Mouse (Mus musculus) thymus, adult 2 months (tissue): Measurements from ENCODE around the gene Rplp2. TPM values are rescaled to one million over a fixed set of nuclear protein-coding genes. Genes with fewer than 3 reads are reported as not detected.

Experiments
- DNase-seq: peaks from one replicate; pipeline ENCODE4 v3.0.0; 2021
- H3K27ac ChIP-seq: fragments of 200-500 bp; 2 replicates; pipeline ENCODE4 v1.5.1; 2012; ENCODE audit warnings: low read length, control low read depth; ENCODE audit not compliant: control insufficient read depth, insufficient read depth
- H3K27me3 ChIP-seq: fragments of 200-500 bp; 2 replicates; pipeline ENCODE4 v1.6.1; 2012; ENCODE audit warnings: mild to moderate bottlenecking, low read length, moderate library complexity, mixed read lengths; ENCODE audit not compliant: control insufficient read depth, insufficient read depth
- H3K36me3 ChIP-seq: fragments of 200-500 bp; 2 replicates; pipeline ENCODE4 v1.6.1; 2012; ENCODE audit warnings: mild to moderate bottlenecking, low read length, moderate library complexity; ENCODE audit not compliant: control insufficient read depth, insufficient read depth
- H3K4me1 ChIP-seq: fragments of 200-500 bp; replicated peaks from 2 replicates; pipeline ENCODE4 v1.6.1; 2012; ENCODE audit warnings: low read length; ENCODE audit not compliant: control insufficient read depth, insufficient read depth
- H3K4me3 ChIP-seq: fragments of 200-500 bp; 2 replicates; pipeline ENCODE4 v1.5.1; 2012; ENCODE audit warnings: mild to moderate bottlenecking, low read length, control low read depth, moderate library complexity; ENCODE audit not compliant: control insufficient read depth, insufficient read depth
- CTCF ChIP-seq: fragments of 200-500 bp; IDR thresholded peaks from 2 replicates; pipeline ENCODE4 v1.5.1; 2012; ENCODE audit warnings: mild to moderate bottlenecking, control low read depth, low read length, moderate library complexity, borderline replicate concordance; ENCODE audit not compliant: control insufficient read depth, poor library complexity, insufficient read depth; ENCODE audit errors: extremely low read depth
- POLR2A ChIP-seq: fragments of 200-500 bp; IDR thresholded peaks from 2 replicates; pipeline ENCODE4 v1.6.1; 2012; ENCODE audit warnings: mild to moderate bottlenecking, low read length, control low read depth, moderate library complexity; ENCODE audit not compliant: control insufficient read depth, poor library complexity, insufficient read depth; ENCODE audit errors: extremely low read depth
- WGBS: fragments of 180-500 bp; shearing (Covaris S2); methylation state at CpG from one replicate; pipeline ENCODE4 v1.1.7; 2018; 5-methylcytosine and 5-hydroxymethylcytosine counted together
- polyA plus RNA-seq: library from polyadenylated mRNA; depleted of rRNA; stranded (reverse); fragments of >200 nt; gene quantifications from 2 replicates; pipeline ENCODE4 v1.2.3, GENCODE M21; 2012

Gene Rplp2
- polyA plus RNA-seq, 1 experiment: 750 TPM

- H3K4me3 ChIP-seq: no peak overlapping the region
- TF ChIP-seq CTCF (no peak), POLR2A (no peak)
- 50% methylated on average over 12 of the region's 12 CpGs for WGBS
- no peaks in the 10 kb centered on the region for H3K36me3 ChIP-seq
- peaks cover 2% of the 10 kb centered on the region; the same call in 1 of the 2 replicates for H3K27me3 ChIP-seq
- H3K27ac ChIP-seq: no peak overlapping the region
- DNase-seq: no peak
- H3K4me1 ChIP-seq: peaks cover 28% of the 10 kb centered on the region
These were observed 16.8 kb downstream of the Rplp2 start for GRCm38 (mm10) chr7:141463824-141464602.

- H3K4me1 ChIP-seq: peaks cover 30% of the 10 kb centered on the region
- H3K4me3 ChIP-seq: no peak overlapping the region
- WGBS: 11% methylated on average over 38 of the region's 38 CpGs
- H3K36me3 ChIP-seq: no peaks in the 10 kb centered on the region
- no peak overlapping the region for H3K27ac ChIP-seq
- DNase-seq: no peak
- peaks cover 2% of the 10 kb centered on the region; the same call in 1 of the 2 replicates for H3K27me3 ChIP-seq
- TF ChIP-seq CTCF: no peak
- TF ChIP-seq POLR2A: no peak
These were observed 17.5 kb downstream of the Rplp2 start for GRCm38 (mm10) chr7:141464603-141465201.

GRCm38 (mm10) chr7:141465388-141466044 lies 18.3 kb downstream of the Rplp2 start:
- Histone ChIP-seq H3K4me3 (no peak overlapping the region), H3K27me3 (peaks cover 2% of the 10 kb centered on the region; the same call in 1 of the 2 replicates), H3K36me3 (0 out of 2 replicates have a peak, but pooled peaks cover 3% of the 10 kb centered on the region), H3K4me1 (peaks cover 30% of the 10 kb centered on the region), H3K27ac (no peak overlapping the region)
- 55% methylated on average over 10 of the region's 10 CpGs for WGBS
- TF ChIP-seq CTCF (no peak), POLR2A (no peak)
- DNase-seq: no peak

GRCm38 (mm10) chr7:141466045-141466394 lies 18.9 kb downstream of the Rplp2 start:
- Histone ChIP-seq H3K4me3 (no peak overlapping the region), H3K4me1 (peaks cover 30% of the 10 kb centered on the region), H3K36me3 (0 out of 2 replicates have a peak, but pooled peaks cover 3% of the 10 kb centered on the region), H3K27ac (no peak overlapping the region), H3K27me3 (peaks cover 2% of the 10 kb centered on the region; the same call in 1 of the 2 replicates)
- TF ChIP-seq CTCF (no peak), POLR2A (no peak)
- no peak for DNase-seq
- 80% methylated on average over 7 of the region's 7 CpGs for WGBS

GRCm38 (mm10) chr7:141466607-141467148 lies 19.5 kb downstream of the Rplp2 start:
- no peak for DNase-seq
- no peak for TF ChIP-seq CTCF
- no peak for TF ChIP-seq POLR2A
- 0 out of 2 replicates have a peak, but pooled peaks cover 3% of the 10 kb centered on the region for H3K36me3 ChIP-seq
- peak overlapping the region; percentile 99; the same call in 1 of the 2 replicates for H3K4me3 ChIP-seq
- H3K27ac ChIP-seq: no peak overlapping the region
- peaks cover 28% of the 10 kb centered on the region for H3K4me1 ChIP-seq
- peaks cover 2% of the 10 kb centered on the region; the same call in 1 of the 2 replicates for H3K27me3 ChIP-seq
- WGBS: 72% methylated on average over 10 of the region's 10 CpGs

GRCm38 (mm10) chr7:141467230-141468030 lies 20.3 kb downstream of the Rplp2 start, which contains the start of gene Cd151:
Gene Cd151 (plus strand): TSS chr7:141467392.
- Histone ChIP-seq H3K27ac (no peak within 1 kb of the TSS), H3K36me3 (0 out of 2 replicates have a peak, but pooled peaks cover 3% of the 10 kb centered on the region), H3K4me3 (peak within 1 kb of the TSS; percentile 99), H3K4me1 (peaks cover 24% of the 10 kb centered on the region), H3K27me3 (no peaks in the 10 kb centered on the region; the same call in 1 of the 2 replicates)
- DNase-seq: peak; percentile 73
- under 1% methylated on average over 52 of the region's 52 CpGs for WGBS
- TF ChIP-seq CTCF (no peak), POLR2A (no peak)
